Mouse (Mus musculus) myocyte (in vitro differentiated cells): ENCODE data around the gene Csf1. TPM values are rescaled to one million over a fixed set of nuclear protein-coding genes. Genes with fewer than 3 reads are reported as not detected.
"Not testable (repeated sequence)": the region's sequence is repeated elsewhere in the genome, so short reads cannot be mapped to it uniquely, and the experiment has no call there.

Source experiments
- H3K27me3 ChIP-seq: one replicate; pipeline ENCODE4 v1.6.1; 2011; ENCODE audit not compliant: control insufficient read depth, insufficient read depth, insufficient read length
- H3K36me3 ChIP-seq: one replicate; pipeline ENCODE4 v1.6.1; 2011; ENCODE audit not compliant: control insufficient read depth, insufficient read depth
- H3K4me2 ChIP-seq: one replicate; pipeline ENCODE4 v1.6.1; 2011; ENCODE audit warnings: low read depth, control low read depth
- H3K4me3 ChIP-seq: one replicate; pipeline ENCODE4 v1.5.1; 2011; ENCODE audit warnings: mild to moderate bottlenecking, control low read depth, moderate library complexity
- H3K79me2 ChIP-seq: one replicate; pipeline ENCODE4 v1.6.1; 2011; ENCODE audit not compliant: control insufficient read depth, insufficient read depth
- H3ac ChIP-seq: one replicate; pipeline ENCODE4 v1.6.1; 2011; ENCODE audit not compliant: control insufficient read depth, insufficient read length
- CEBPB ChIP-seq: IDR thresholded peaks from 2 replicates; pipeline ENCODE4 v1.6.1; 2011; ENCODE audit warnings: mild to moderate bottlenecking, moderate library complexity; ENCODE audit not compliant: poor library complexity, insufficient read depth, severe bottlenecking
- E2F4 ChIP-seq: IDR thresholded peaks from one replicate; pipeline ENCODE4 v1.6.1; 2011; ENCODE audit warnings: mild to moderate bottlenecking, control low read depth, moderate library complexity; ENCODE audit not compliant: insufficient read depth
- MAX ChIP-seq: IDR thresholded peaks from one replicate; pipeline ENCODE4 v1.6.1; 2011; ENCODE audit warnings: low read depth, mild to moderate bottlenecking, control low read depth
- MYOD1 ChIP-seq, 3 experiments: IDR thresholded peaks; one replicate each; pipeline ENCODE4 v1.6.1; 2011; ENCODE audit warnings: control low read depth in 2 of 3, low read depth in 2 of 3, mild to moderate bottlenecking in 2 of 3, moderate library complexity in 1 of 3; ENCODE audit not compliant: insufficient read length in 2 of 3, control insufficient read depth in 1 of 3
- MYOG ChIP-seq, 3 experiments: IDR thresholded peaks; one replicate each; pipeline ENCODE4 v1.6.1; 2011; ENCODE audit warnings: control low read depth in 2 of 3, low read depth in 2 of 3, mild to moderate bottlenecking in 2 of 3; ENCODE audit not compliant: insufficient read length in 2 of 3, control insufficient read depth in 1 of 3, insufficient read depth in 1 of 3
- POLR2A ChIP-seq: IDR thresholded peaks from one replicate; pipeline ENCODE4 v1.6.1; 2011; ENCODE audit warnings: low read depth, mild to moderate bottlenecking, control low read depth, moderate library complexity; ENCODE audit not compliant: insufficient read length
- POLR2AphosphoS2 ChIP-seq: IDR thresholded peaks from one replicate; pipeline ENCODE4 v1.6.1; 2011; ENCODE audit warnings: low read depth, control low read depth; ENCODE audit not compliant: insufficient read length
- REST ChIP-seq: IDR thresholded peaks from one replicate; pipeline ENCODE4 v1.6.1; 2011; ENCODE audit warnings: mild to moderate bottlenecking, control low read depth, moderate library complexity; ENCODE audit not compliant: insufficient read depth, insufficient read length
- SRF ChIP-seq: IDR thresholded peaks from one replicate; pipeline ENCODE4 v1.6.1; 2011; ENCODE audit warnings: low read depth; ENCODE audit not compliant: control insufficient read depth, insufficient read length
- TCF12 ChIP-seq: IDR thresholded peaks from one replicate; pipeline ENCODE4 v1.6.1; 2011; ENCODE audit warnings: mild to moderate bottlenecking, control low read depth; ENCODE audit not compliant: poor library complexity, insufficient read depth, severe bottlenecking
- TCF3 ChIP-seq: IDR thresholded peaks from one replicate; pipeline ENCODE4 v1.6.1; 2011; ENCODE audit warnings: low read depth, control low read depth; ENCODE audit not compliant: insufficient read length
- USF1 ChIP-seq: IDR thresholded peaks from one replicate; pipeline ENCODE4 v1.6.1; 2011; ENCODE audit warnings: low read depth, mild to moderate bottlenecking, control low read depth, moderate library complexity
- polyA plus RNA-seq: library from polyadenylated mRNA; unstranded; fragments of >200 nt; fragmentation: generic; extraction: Trizol; gene quantifications from one replicate; pipeline ENCODE4 v1.2.1, GENCODE M21; 2012; ENCODE audit warnings: missing spikeins

Gene Csf1
- polyA plus RNA-seq, 1 experiment: 68.1 TPM

GRCm38 (mm10) chr3:107739966-107740365 is 20.3 kb downstream of the Csf1 start:
- no peaks in the 10 kb centered on the region for H3K27me3 ChIP-seq
- H3K36me3 ChIP-seq: peaks cover 18% of the 10 kb centered on the region
- peak overlapping the region; percentile 58 for H3K4me2 ChIP-seq
- no peak overlapping the region for H3ac ChIP-seq
- H3K4me3 ChIP-seq: no peak overlapping the region
- H3K79me2 ChIP-seq: no peaks in the 10 kb centered on the region
- TF ChIP-seq USF1 (no peak), E2F4 (no peak), SRF (no peak), POLR2AphosphoS2 (peak; percentile 77), CEBPB (0 out of 2 replicates have a peak, but pooled peaks have one; percentile 13), MYOG (IDR thresholded peaks at IDR 0.05; ENCODE audit: control insufficient read depth in 1 of 3, insufficient read depth in 1 of 3, insufficient read length in 2 of 3, low read depth in 2 of 3) (no peak), MAX (no peak), POLR2A (no peak), TCF3 (no peak), REST (no peak)

GRCm38 (mm10) chr3:107739456-107739855 is 20.8 kb downstream of the Csf1 start:
- H3ac ChIP-seq: no peak overlapping the region
- H3K4me3 ChIP-seq: no peak overlapping the region
- TF ChIP-seq TCF12: no peak
- peak in 2 of 3 experiments; percentile 20 to 71 for TF ChIP-seq MYOG (IDR thresholded peaks at IDR 0.05; ENCODE audit: control insufficient read depth in 1 of 3, insufficient read depth in 1 of 3, insufficient read length in 2 of 3, low read depth in 2 of 3)
- TF ChIP-seq E2F4: no peak
- TF ChIP-seq MYOD1 (IDR thresholded peaks at IDR 0.05; ENCODE audit: control insufficient read depth in 1 of 3, insufficient read length in 2 of 3, low read depth in 2 of 3): peak in 1 of 3 experiments; percentile 41
- TF ChIP-seq POLR2A: no peak
- TF ChIP-seq POLR2AphosphoS2: peak; percentile 51
- H3K79me2 ChIP-seq: no peaks in the 10 kb centered on the region
- peak overlapping the region; percentile 58 for H3K4me2 ChIP-seq
- H3K36me3 ChIP-seq: peaks cover 14% of the 10 kb centered on the region
- H3K27me3 ChIP-seq: no peaks in the 10 kb centered on the region

- H3ac ChIP-seq: no peak overlapping the region
- H3K4me2 ChIP-seq: no peak overlapping the region
- H3K4me3 ChIP-seq: no peak overlapping the region
- H3K36me3 ChIP-seq: peaks cover 8% of the 10 kb centered on the region
- H3K79me2 ChIP-seq: no peaks in the 10 kb centered on the region
- H3K27me3 ChIP-seq: no peaks in the 10 kb centered on the region
- TF ChIP-seq SRF (no peak), REST (no peak), MAX (no peak), TCF12 (no peak), POLR2AphosphoS2 (peak; percentile 56)
Observed at GRCm38 (mm10) chr3:107738620-107739019, 21.6 kb downstream of the Csf1 start.

GRCm38 (mm10) chr3:107737609-107738190 is 22.6 kb downstream of the Csf1 start:
- peaks cover 8% of the 10 kb centered on the region for H3K36me3 ChIP-seq
- no peak overlapping the region for H3K4me3 ChIP-seq
- H3K27me3 ChIP-seq: no peaks in the 10 kb centered on the region
- no peak overlapping the region for H3ac ChIP-seq
- no peaks in the 10 kb centered on the region for H3K79me2 ChIP-seq
- peak overlapping the region; percentile 26 for H3K4me2 ChIP-seq
- TF ChIP-seq USF1 (no peak), SRF (no peak), MYOD1 (IDR thresholded peaks at IDR 0.05; ENCODE audit: control insufficient read depth in 1 of 3, insufficient read length in 2 of 3, low read depth in 2 of 3) (peak in 2 of 3 experiments; percentile 77 to 86), POLR2A (no peak), POLR2AphosphoS2 (no peak), TCF3 (no peak), E2F4 (no peak), MYOG (IDR thresholded peaks at IDR 0.05; ENCODE audit: control insufficient read depth in 1 of 3, insufficient read depth in 1 of 3, insufficient read length in 2 of 3, low read depth in 2 of 3) (peak in 1 of 3 experiments; percentile 61), MAX (no peak)

GRCm38 (mm10) chr3:107735620-107736019 is 24.6 kb downstream of the Csf1 start:
- not testable (repeated sequence) for H3K36me3 ChIP-seq, H3K79me2 ChIP-seq

GRCm38 (mm10) chr3:107733329-107733728 is 26.9 kb downstream of the Csf1 start:
- no peak for TF ChIP-seq MAX
- no peak for TF ChIP-seq REST
- no peak for TF ChIP-seq TCF3
- no peak for TF ChIP-seq CEBPB
- TF ChIP-seq MYOD1 (IDR thresholded peaks at IDR 0.05; ENCODE audit: control insufficient read depth in 1 of 3, insufficient read length in 2 of 3, low read depth in 2 of 3): no peak
- no peak for TF ChIP-seq SRF
- no peak for TF ChIP-seq POLR2AphosphoS2
- no peak for TF ChIP-seq E2F4
- no peak for TF ChIP-seq TCF12
- TF ChIP-seq USF1: no peak
- TF ChIP-seq POLR2A: no peak
- TF ChIP-seq MYOG (IDR thresholded peaks at IDR 0.05; ENCODE audit: control insufficient read depth in 1 of 3, insufficient read depth in 1 of 3, insufficient read length in 2 of 3, low read depth in 2 of 3): no peak
- Histone ChIP-seq H3K27me3 (no peaks in the 10 kb centered on the region), H3K79me2 (no peaks in the 10 kb centered on the region), H3K36me3 (no peaks in the 10 kb centered on the region), H3ac (no peak overlapping the region), H3K4me3 (no peak overlapping the region), H3K4me2 (no peak overlapping the region)

More at GRCm38 (mm10) chr3:107735620-107736019, 24.6 kb downstream of the Csf1 start:
- not testable (repeated sequence) for H3K4me3 ChIP-seq, H3K27me3 ChIP-seq, H3K4me2 ChIP-seq, H3ac ChIP-seq
